Mouse (Mus musculus) ES-E14 (cell line): ENCODE data around the gene Hexim2.

Experiments
- HCFC1 ChIP-seq: IDR thresholded peaks from 2 replicates; pipeline ENCODE4 v1.6.1; 2012; ENCODE audit warnings: low read length, inconsistent platforms, borderline replicate concordance; ENCODE audit not compliant: insufficient read depth
- ZNF384 ChIP-seq: IDR thresholded peaks from 2 replicates; pipeline ENCODE4 v1.6.1; 2012; ENCODE audit warnings: low read depth, low read length, inconsistent platforms

GRCm38 (mm10) chr11:103095107-103095670 is 37.0 kb upstream of the Hexim2 start:
- no peak for TF ChIP-seq ZNF384
- TF ChIP-seq HCFC1: no peak
